Mouse (Mus musculus) bone marrow macrophage, adult 2 months (primary cell): ENCODE measurements around the gene Fbxo30. TPM values are rescaled to one million over a fixed set of nuclear protein-coding genes. Genes with fewer than 3 reads are reported as not detected.
"Not testable (repeated sequence)": the region's sequence is repeated elsewhere in the genome, so short reads cannot be mapped to it uniquely, and the experiment has no call there.

ENCODE experiments used
- H3K27ac ChIP-seq: 2 replicates; pipeline ENCODE4 v1.5.1; 2012; ENCODE audit warnings: low read depth, low read length; ENCODE audit not compliant: insufficient read depth
- H3K4me1 ChIP-seq: 2 replicates; pipeline ENCODE4 v1.6.1; 2012; ENCODE audit warnings: low read length; ENCODE audit not compliant: control insufficient read depth, insufficient read depth
- H3K4me3 ChIP-seq: 2 replicates; pipeline ENCODE4 v1.5.1; 2012; ENCODE audit warnings: mild to moderate bottlenecking, low read length, moderate library complexity; ENCODE audit not compliant: insufficient read depth
- CTCF ChIP-seq: IDR thresholded peaks from 2 replicates; pipeline ENCODE4 v1.5.1; 2012; ENCODE audit warnings: low read depth, mild to moderate bottlenecking, low read length, moderate library complexity
- POLR2A ChIP-seq: IDR thresholded peaks from 2 replicates; pipeline ENCODE4 v1.6.1; 2012; ENCODE audit warnings: mild to moderate bottlenecking, low read depth, low read length, borderline replicate concordance
- polyA plus RNA-seq: library from polyadenylated mRNA; stranded (reverse); fragments of >200 nt; gene quantifications from 2 replicates; pipeline ENCODE4 v1.2.4, GENCODE M21; 2012; ENCODE audit not compliant: missing spikeins, insufficient read depth, insufficient read length

Fbxo30 gene
- polyA plus RNA-seq, result 7.2 and 9.2 TPM in 2 replicates

GRCm38 (mm10) chr10:11280578-11281463 is at the start of gene Fbxo30:
Gene Fbxo30, plus strand, starts transcription at chr10:11281330.
- peak within 1 kb of the TSS; percentile 80 for H3K4me3 ChIP-seq
- TF ChIP-seq POLR2A (no peak), CTCF (no peak)
- peaks cover 3% of the 10 kb centered on the region; the same call in 1 of the 2 replicates for H3K4me1 ChIP-seq
- peak within 1 kb of the TSS; percentile 94 for H3K27ac ChIP-seq

- Histone ChIP-seq H3K27ac (no peak overlapping the region), H3K4me3 (no peak overlapping the region), H3K4me1 (peaks cover 10% of the 10 kb centered on the region)
- no peak for TF ChIP-seq CTCF
- TF ChIP-seq POLR2A, result no peak
Observed at GRCm38 (mm10) chr10:11233208-11233607, 47.9 kb upstream of the Fbxo30 start.

GRCm38 (mm10) chr10:11242988-11243387 is 38.1 kb upstream of the Fbxo30 start:
- not testable (repeated sequence) for H3K27ac ChIP-seq

GRCm38 (mm10) chr10:11248210-11248609 is 32.9 kb upstream of the Fbxo30 start:
- Histone ChIP-seq H3K27ac (no peak overlapping the region), H3K4me1 (no peaks in the 10 kb centered on the region), H3K4me3 (no peak overlapping the region)
- TF ChIP-seq CTCF, result no peak
- TF ChIP-seq POLR2A, result no peak

More at GRCm38 (mm10) chr10:11242988-11243387, 38.1 kb upstream of the Fbxo30 start:
- H3K4me1 ChIP-seq, H3K4me3 ChIP-seq: not testable (repeated sequence)

GRCm38 (mm10) chr10:11250247-11250997 is 30.7 kb upstream of the Fbxo30 start:
- Histone ChIP-seq H3K27ac (no peak overlapping the region), H3K4me3 (no peak overlapping the region), H3K4me1 (no peaks in the 10 kb centered on the region)
- TF ChIP-seq POLR2A, result no peak
- TF ChIP-seq CTCF, result no peak

- not testable (repeated sequence) for H3K27ac ChIP-seq, H3K4me3 ChIP-seq
Observed at GRCm38 (mm10) chr10:11253581-11253980, 27.5 kb upstream of the Fbxo30 start.

GRCm38 (mm10) chr10:11260119-11260518 is 21.0 kb upstream of the Fbxo30 start:
- Histone ChIP-seq H3K4me1 (peaks cover 7% of the 10 kb centered on the region), H3K4me3 (no peak overlapping the region), H3K27ac (peak overlapping the region; percentile 48)
- TF ChIP-seq POLR2A, result no peak
- TF ChIP-seq CTCF, result no peak

More at GRCm38 (mm10) chr10:11253581-11253980, 27.5 kb upstream of the Fbxo30 start:
- not testable (repeated sequence) for H3K4me1 ChIP-seq

GRCm38 (mm10) chr10:11262292-11262691 is 18.8 kb upstream of the Fbxo30 start:
- H3K4me3 ChIP-seq, H3K27ac ChIP-seq, H3K4me1 ChIP-seq: not testable (repeated sequence)

GRCm38 (mm10) chr10:11263795-11264194 is 17.3 kb upstream of the Fbxo30 start:
- H3K27ac ChIP-seq, H3K4me3 ChIP-seq, H3K4me1 ChIP-seq: not testable (repeated sequence)

GRCm38 (mm10) chr10:11269165-11269564 is 12.0 kb upstream of the Fbxo30 start:
- Histone ChIP-seq H3K27ac (no peak overlapping the region), H3K4me3 (no peak overlapping the region), H3K4me1 (no peaks in the 10 kb centered on the region)
- TF ChIP-seq CTCF (no peak), POLR2A (no peak)
